Mouse (Mus musculus): Measurements from ENCODE around the gene Asap3. TPM values are rescaled to one million over a fixed set of nuclear protein-coding genes. Genes with fewer than 3 reads are reported as not detected.

Gene Asap3
- polyA plus RNA-seq, 1 experiment from 2014 or later = 4.8 TPM

DNA sequence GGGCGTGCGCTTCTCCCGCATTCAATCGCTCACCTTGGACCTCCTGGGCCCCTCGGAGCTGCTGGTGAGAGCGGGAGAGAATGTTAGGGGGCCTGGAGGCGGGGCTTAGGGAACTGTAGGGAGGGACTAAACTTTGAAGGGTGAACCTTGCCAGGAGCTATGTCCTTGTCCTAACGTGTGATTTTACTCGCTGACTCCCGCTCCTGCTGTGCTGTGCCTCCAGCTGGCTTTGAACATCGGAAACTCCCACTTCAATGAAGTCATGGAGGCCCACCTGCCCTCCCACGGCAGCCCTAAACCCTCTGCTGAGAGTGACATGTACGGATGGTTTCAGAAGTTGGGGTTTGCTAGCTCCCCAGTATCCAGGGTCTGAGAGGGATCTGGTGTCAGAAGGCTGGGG lies 32.5 kb downstream of the Asap3 start:
- TF ChIP-seq CTCF (IDR thresholded peaks at IDR 0.05; ENCODE audit: low read depth) = no peak
- TF ChIP-seq EP300 (IDR thresholded peaks at IDR 0.05; ENCODE audit: low read depth) = no peak
- peaks cover 19% of the 10 kb centered on the region for H3K27me3 ChIP-seq (ENCODE audit: insufficient read depth, low read length)
- H3K9ac ChIP-seq (replicated peaks) = no peak overlapping the region
- peaks cover 10% of the 10 kb centered on the region; the same call in 1 of the 2 replicates for H3K36me3 ChIP-seq (replicated peaks; ENCODE audit: insufficient read depth, low read length)
- no peaks in the 10 kb centered on the region for H3K9me3 ChIP-seq (ENCODE audit: low read length)
- ATAC-seq = no peak
- no peak overlapping the region for H3K4me2 ChIP-seq (ENCODE audit: low read depth, low read length)
- H3K27ac ChIP-seq (ENCODE audit: low read depth) = no peak overlapping the region
- no peaks in the 10 kb centered on the region for H3K4me1 ChIP-seq (ENCODE audit: insufficient read depth)
- no peak overlapping the region for H3K4me3 ChIP-seq (ENCODE audit: low read depth, low read length)
- no peak for DNase-seq
- 41% methylated on average over 13 of the region's 13 CpGs for WGBS (ENCODE audit: insufficient replicate concordance)

- DNase-seq = no peak
- WGBS (ENCODE audit: insufficient replicate concordance) = 60% methylated on average over 9 of the region's 9 CpGs
- Histone ChIP-seq H3K27me3 (ENCODE audit: insufficient read depth, low read length) (peaks cover 22% of the 10 kb centered on the region), H3K9me3 (ENCODE audit: low read length) (no peaks in the 10 kb centered on the region), H3K36me3 (replicated peaks; ENCODE audit: insufficient read depth, low read length) (peaks cover 12% of the 10 kb centered on the region; the same call in 1 of the 2 replicates), H3K9ac (replicated peaks) (no peak overlapping the region), H3K27ac (ENCODE audit: low read depth) (no peak overlapping the region), H3K4me1 (ENCODE audit: insufficient read depth) (no peaks in the 10 kb centered on the region), H3K4me2 (ENCODE audit: low read depth, low read length) (no peak overlapping the region), H3K4me3 (ENCODE audit: low read depth, low read length) (no peak overlapping the region)
- TF ChIP-seq CTCF (IDR thresholded peaks at IDR 0.05; ENCODE audit: low read depth) (no peak), EP300 (IDR thresholded peaks at IDR 0.05; ENCODE audit: low read depth) (no peak)
- ATAC-seq = no peak
These were observed 32.9 kb downstream of the Asap3 start for GRCm38 (mm10) chr4:136239111-136239510.

- no peaks in the 10 kb centered on the region for H3K4me1 ChIP-seq (ENCODE audit: insufficient read depth)
- DNase-seq = peak; percentile 85
- no peak overlapping the region for H3K4me2 ChIP-seq (ENCODE audit: low read depth, low read length)
- H3K36me3 ChIP-seq (replicated peaks; ENCODE audit: insufficient read depth, low read length) = peaks cover 8% of the 10 kb centered on the region; the same call in 1 of the 2 replicates
- no peak overlapping the region for H3K27ac ChIP-seq (ENCODE audit: low read depth)
- no peak overlapping the region for H3K4me3 ChIP-seq (ENCODE audit: low read depth, low read length)
- ATAC-seq = peak; percentile 66
- H3K27me3 ChIP-seq (ENCODE audit: insufficient read depth, low read length) = peaks cover 24% of the 10 kb centered on the region
- H3K9ac ChIP-seq (replicated peaks) = no peak overlapping the region
- 9% methylated on average over 8 of the region's 8 CpGs for WGBS (ENCODE audit: insufficient replicate concordance)
- no peaks in the 10 kb centered on the region for H3K9me3 ChIP-seq (ENCODE audit: low read length)
- TF ChIP-seq CTCF (IDR thresholded peaks at IDR 0.05; ENCODE audit: low read depth) (peak; percentile 86), EP300 (IDR thresholded peaks at IDR 0.05; ENCODE audit: low read depth) (no peak)
These were observed 33.5 kb downstream of the Asap3 start for GRCm38 (mm10) chr4:136239622-136240021.

GRCm38 (mm10) chr4:136240123-136240522 lies 34.0 kb downstream of the Asap3 start:
- peaks cover 10% of the 10 kb centered on the region; the same call in 1 of the 2 replicates for H3K36me3 ChIP-seq (replicated peaks; ENCODE audit: insufficient read depth, low read length)
- H3K9me3 ChIP-seq (ENCODE audit: low read length) = no peaks in the 10 kb centered on the region
- DNase-seq (no peak), ATAC-seq (peak; percentile 2; the same call in 1 of the 2 replicates)
- no peak overlapping the region for H3K27ac ChIP-seq (ENCODE audit: low read depth)
- H3K4me3 ChIP-seq (ENCODE audit: low read depth, low read length) = no peak overlapping the region
- no peak for TF ChIP-seq EP300 (IDR thresholded peaks at IDR 0.05; ENCODE audit: low read depth)
- TF ChIP-seq CTCF (IDR thresholded peaks at IDR 0.05; ENCODE audit: low read depth) = no peak
- no peaks in the 10 kb centered on the region for H3K4me1 ChIP-seq (ENCODE audit: insufficient read depth)
- no peak overlapping the region for H3K4me2 ChIP-seq (ENCODE audit: low read depth, low read length)
- H3K27me3 ChIP-seq (ENCODE audit: insufficient read depth, low read length) = peaks cover 24% of the 10 kb centered on the region
- WGBS (ENCODE audit: insufficient replicate concordance) = 54% methylated on average over 14 of the region's 14 CpGs
- no peak overlapping the region for H3K9ac ChIP-seq (replicated peaks)

GRCm38 (mm10) chr4:136240955-136241354 lies 34.8 kb downstream of the Asap3 start:
- H3K4me2 ChIP-seq (ENCODE audit: low read depth, low read length) = no peak overlapping the region
- H3K4me1 ChIP-seq (ENCODE audit: insufficient read depth) = no peaks in the 10 kb centered on the region
- no peak overlapping the region for H3K4me3 ChIP-seq (ENCODE audit: low read depth, low read length)
- no peak for ATAC-seq
- no peak for TF ChIP-seq EP300 (IDR thresholded peaks at IDR 0.05; ENCODE audit: low read depth)
- TF ChIP-seq CTCF (IDR thresholded peaks at IDR 0.05; ENCODE audit: low read depth) = no peak
- whole genome bisulfite sequencing (ENCODE audit: insufficient replicate concordance) = 71% methylated on average over 8 of the region's 8 CpGs
- H3K27ac ChIP-seq (ENCODE audit: low read depth) = no peak overlapping the region
- peaks cover 28% of the 10 kb centered on the region for H3K27me3 ChIP-seq (ENCODE audit: insufficient read depth, low read length)
- DNase-seq = no peak
- no peaks in the 10 kb centered on the region for H3K9me3 ChIP-seq (ENCODE audit: low read length)
- peaks cover 10% of the 10 kb centered on the region; the same call in 1 of the 2 replicates for H3K36me3 ChIP-seq (replicated peaks; ENCODE audit: insufficient read depth, low read length)
- H3K9ac ChIP-seq (replicated peaks) = no peak overlapping the region

- Histone ChIP-seq H3K4me3 (ENCODE audit: low read depth, low read length) (no peak overlapping the region), H3K9me3 (ENCODE audit: low read length) (no peaks in the 10 kb centered on the region), H3K4me1 (ENCODE audit: insufficient read depth) (peaks cover 4% of the 10 kb centered on the region; the same call in 1 of the 2 replicates), H3K27ac (ENCODE audit: low read depth) (no peak overlapping the region), H3K27me3 (ENCODE audit: insufficient read depth, low read length) (peaks cover 41% of the 10 kb centered on the region), H3K9ac (replicated peaks) (no peak overlapping the region), H3K4me2 (ENCODE audit: low read depth, low read length) (no peak overlapping the region), H3K36me3 (replicated peaks; ENCODE audit: insufficient read depth, low read length) (peaks cover 7% of the 10 kb centered on the region; the same call in 1 of the 2 replicates)
- no peak for ATAC-seq
- 40% methylated on average over 8 of the region's 8 CpGs for WGBS (ENCODE audit: insufficient replicate concordance)
- DNase-seq = no peak
- TF ChIP-seq CTCF (IDR thresholded peaks at IDR 0.05; ENCODE audit: low read depth) = peak; percentile 63
- no peak for TF ChIP-seq EP300 (IDR thresholded peaks at IDR 0.05; ENCODE audit: low read depth)
These were observed 36.0 kb downstream of the Asap3 start for GRCm38 (mm10) chr4:136242065-136242703.

All from liver, postnatal 0 days (tissue).